Mouse (Mus musculus) CH12.LX (cell line): ENCODE results near the gene Vps37b. TPM values are rescaled to one million over a fixed set of nuclear protein-coding genes. Genes with fewer than 3 reads are reported as not detected.

Experiments used
- DNase-seq: peaks from one replicate; pipeline ENCODE4 v3.0.0-alpha.2; 2013; ENCODE audit errors: extremely low read depth
- H3K27ac ChIP-seq: 2 replicates; pipeline ENCODE4 v1.5.1; 2012; ENCODE audit warnings: low read depth, mild to moderate bottlenecking, control low read depth, moderate library complexity; ENCODE audit not compliant: insufficient read depth
- H3K27me3 ChIP-seq: replicated peaks from 2 replicates; pipeline ENCODE3; 2012; ENCODE audit warnings: inconsistent platforms
- H3K36me3 ChIP-seq, 2 experiments: replicated peaks in 1 of 2; 2 replicates each; pipeline versions ENCODE3 to v1.6.1; 2012; ENCODE audit warnings: inconsistent platforms in 1 of 2, low read length in 1 of 2, mild to moderate bottlenecking in 1 of 2, mixed read lengths in 1 of 2, moderate library complexity in 1 of 2; ENCODE audit not compliant: control insufficient read depth in 1 of 2, insufficient read depth in 1 of 2
- H3K4me1 ChIP-seq, 2 experiments: 2 replicates each; pipeline ENCODE4 v1.6.1; 2012; ENCODE audit warnings: inconsistent platforms in 1 of 2, moderate library complexity in 1 of 2; ENCODE audit not compliant: insufficient read depth in 2 of 2, control insufficient read depth in 1 of 2
- H3K4me2 ChIP-seq: 2 replicates; pipeline ENCODE4 v1.6.1; 2012; ENCODE audit warnings: low read depth, mild to moderate bottlenecking, control low read depth; ENCODE audit not compliant: poor library complexity, insufficient read depth, severe bottlenecking
- H3K4me3 ChIP-seq, 3 experiments: fragments of 150-350 bp in 1 of 3; sonication (generic) in 1 of 3; replicated peaks in 1 of 3; 2 replicates each; pipeline versions ENCODE3 to v1.5.1; 2011 to 2012; ENCODE audit warnings: low read depth in 2 of 3, low read length in 2 of 3, mild to moderate bottlenecking in 2 of 3, moderate library complexity in 2 of 3, control low read depth in 1 of 3, improper control_type of control experiment in 1 of 3, inconsistent platforms in 1 of 3, mixed read lengths in 1 of 3; ENCODE audit not compliant: poor library complexity in 1 of 3
- H3K79me2 ChIP-seq: replicated peaks from 2 replicates; pipeline ENCODE4 v1.6.1; 2012; ENCODE audit warnings: mild to moderate bottlenecking, moderate library complexity; ENCODE audit not compliant: control insufficient read depth, poor library complexity, insufficient read depth, severe bottlenecking; ENCODE audit errors: extremely low read depth
- H3K9ac ChIP-seq: 2 replicates; pipeline ENCODE4 v1.6.1; 2012; ENCODE audit warnings: low read depth, mild to moderate bottlenecking, control low read depth, moderate library complexity; ENCODE audit not compliant: insufficient read depth
- H3K9me3 ChIP-seq: replicated peaks from 2 replicates; pipeline ENCODE3; 2012; ENCODE audit warnings: low read length, inconsistent platforms, mixed read lengths
- BHLHE40 ChIP-seq: IDR thresholded peaks from 2 replicates; pipeline ENCODE4 v1.6.1; 2011; ENCODE audit warnings: mild to moderate bottlenecking, low read depth, low read length, improper control_type of control experiment
- CHD1 ChIP-seq: IDR thresholded peaks from 2 replicates; pipeline ENCODE4 v1.6.1; 2012; ENCODE audit warnings: low read depth, low read length, improper control_type of control experiment, inconsistent platforms
- CTCF ChIP-seq, 2 experiments: IDR thresholded peaks in 1 of 2; conservative IDR thresholded peaks in 1 of 2; 2 replicates each; pipeline ENCODE4 v1.5.1; 2011 to 2012; ENCODE audit warnings: low read depth in 2 of 2, low read length in 2 of 2, improper control_type of control experiment in 1 of 2, inconsistent platforms in 1 of 2, mild to moderate bottlenecking in 1 of 2, moderate library complexity in 1 of 2
- E2F4 ChIP-seq: IDR thresholded peaks from 2 replicates; pipeline ENCODE4 v1.6.1; 2011; ENCODE audit warnings: low read depth, low read length, improper control_type of control experiment; ENCODE audit not compliant: insufficient replicate concordance
- ELF1 ChIP-seq: IDR thresholded peaks from 2 replicates; pipeline ENCODE4 v1.6.1; 2014; ENCODE audit warnings: low read depth, mild to moderate bottlenecking, inconsistent platforms, low read length, improper control_type of control experiment
- ETS1 ChIP-seq: conservative IDR thresholded peaks from 2 replicates; pipeline ENCODE4 v1.6.1; 2012; ENCODE audit warnings: low read depth, mild to moderate bottlenecking, inconsistent platforms, low read length, improper control_type of control experiment, moderate library complexity
- GABPA ChIP-seq: IDR thresholded peaks from 2 replicates; pipeline ENCODE4 v1.6.1; 2012; ENCODE audit warnings: low read depth, low read length, improper control_type of control experiment, inconsistent platforms; ENCODE audit not compliant: insufficient replicate concordance
- HCFC1 ChIP-seq: IDR thresholded peaks from 2 replicates; pipeline ENCODE4 v1.6.1; 2012; ENCODE audit warnings: low read depth, mild to moderate bottlenecking, inconsistent platforms, low read length, improper control_type of control experiment
- IRF4 ChIP-seq: IDR thresholded peaks from 2 replicates; pipeline ENCODE4 v1.6.1; 2014; ENCODE audit warnings: low read depth, mild to moderate bottlenecking, inconsistent platforms, low read length, improper control_type of control experiment
- JUND ChIP-seq: conservative IDR thresholded peaks from 2 replicates; pipeline ENCODE4 v1.6.1; 2011; ENCODE audit warnings: low read depth, low read length, improper control_type of control experiment
- KAT2A ChIP-seq: IDR thresholded peaks from 2 replicates; pipeline ENCODE4 v1.6.1; 2012; ENCODE audit warnings: low read length, improper control_type of control experiment, inconsistent platforms; ENCODE audit not compliant: insufficient replicate concordance
- MAFK ChIP-seq: IDR thresholded peaks from 2 replicates; pipeline ENCODE4 v1.6.1; 2011; ENCODE audit warnings: low read length, improper control_type of control experiment; ENCODE audit not compliant: insufficient replicate concordance
- MAX ChIP-seq: IDR thresholded peaks from 2 replicates; pipeline ENCODE4 v1.6.1; 2011; ENCODE audit warnings: low read length, improper control_type of control experiment
- MAZ ChIP-seq: IDR thresholded peaks from 2 replicates; pipeline ENCODE4 v1.6.1; 2012; ENCODE audit warnings: low read depth, mild to moderate bottlenecking, inconsistent platforms, low read length, improper control_type of control experiment, moderate library complexity
- MEF2A ChIP-seq: IDR thresholded peaks from 2 replicates; pipeline ENCODE4 v1.6.1; 2014; ENCODE audit warnings: low read depth, mild to moderate bottlenecking, inconsistent platforms, low read length, improper control_type of control experiment, borderline replicate concordance
- MYC ChIP-seq: IDR thresholded peaks from 2 replicates; pipeline ENCODE4 v1.6.1; 2011; ENCODE audit warnings: low read depth, mild to moderate bottlenecking, improper control_type of control experiment, low read length
- NELFE ChIP-seq: IDR thresholded peaks from 2 replicates; pipeline ENCODE4 v1.6.1; 2011; ENCODE audit warnings: low read depth, low read length, improper control_type of control experiment
- NRF1 ChIP-seq: IDR thresholded peaks from 2 replicates; pipeline ENCODE4 v1.6.1; 2014; ENCODE audit warnings: low read depth, mild to moderate bottlenecking, inconsistent platforms, low read length, improper control_type of control experiment, moderate library complexity
- PAX5 ChIP-seq: IDR thresholded peaks from 2 replicates; pipeline ENCODE4 v1.6.1; 2012; ENCODE audit warnings: low read length, inconsistent platforms, mixed read lengths
- POLR2A ChIP-seq: IDR thresholded peaks from 2 replicates; pipeline ENCODE4 v1.6.1; 2011; ENCODE audit warnings: low read depth, mild to moderate bottlenecking, improper control_type of control experiment, low read length
- RAD21 ChIP-seq: IDR thresholded peaks from 2 replicates; pipeline ENCODE4 v1.6.1; 2011; ENCODE audit warnings: low read depth, mild to moderate bottlenecking, low read length, improper control_type of control experiment, moderate library complexity
- RCOR1 ChIP-seq: conservative IDR thresholded peaks from 2 replicates; pipeline ENCODE4 v1.6.1; 2012; ENCODE audit warnings: low read depth, mild to moderate bottlenecking, inconsistent platforms, low read length, improper control_type of control experiment
- SIN3A ChIP-seq: IDR thresholded peaks from 2 replicates; pipeline ENCODE4 v1.6.1; 2012; ENCODE audit warnings: low read length, improper control_type of control experiment, inconsistent platforms
- SMC3 ChIP-seq: IDR thresholded peaks from 2 replicates; pipeline ENCODE4 v1.6.1; 2011; ENCODE audit warnings: low read depth, low read length, improper control_type of control experiment
- TBP ChIP-seq: conservative IDR thresholded peaks from 2 replicates; pipeline ENCODE4 v1.6.1; 2011; ENCODE audit warnings: low read depth, low read length, improper control_type of control experiment
- TCF12 ChIP-seq: IDR thresholded peaks from 2 replicates; pipeline ENCODE4 v1.6.1; 2014; ENCODE audit warnings: low read depth, mild to moderate bottlenecking, inconsistent platforms, low read length, improper control_type of control experiment
- UBTF ChIP-seq: IDR thresholded peaks from 2 replicates; pipeline ENCODE4 v1.6.1; 2012; ENCODE audit warnings: low read depth, mild to moderate bottlenecking, inconsistent platforms, low read length, improper control_type of control experiment, moderate library complexity
- USF1 ChIP-seq: IDR thresholded peaks from 2 replicates; pipeline ENCODE4 v1.6.1; 2014; ENCODE audit warnings: low read depth, mild to moderate bottlenecking, inconsistent platforms, low read length, improper control_type of control experiment
- USF2 ChIP-seq: conservative IDR thresholded peaks from 2 replicates; pipeline ENCODE4 v1.6.1; 2011; ENCODE audit warnings: low read depth, low read length, improper control_type of control experiment
- ZC3H11A ChIP-seq: IDR thresholded peaks from 2 replicates; pipeline ENCODE4 v1.6.1; 2012; ENCODE audit warnings: low read depth, mild to moderate bottlenecking, inconsistent platforms, low read length, improper control_type of control experiment
- ZKSCAN1 ChIP-seq: IDR thresholded peaks from 2 replicates; pipeline ENCODE4 v1.6.1; 2012; ENCODE audit warnings: low read depth, inconsistent platforms, low read length, improper control_type of control experiment, borderline replicate concordance
- ZMIZ1 ChIP-seq: IDR thresholded peaks from 2 replicates; pipeline ENCODE4 v1.6.1; 2012; ENCODE audit warnings: low read depth, mild to moderate bottlenecking, inconsistent platforms, low read length, improper control_type of control experiment
- ZNF384 ChIP-seq: IDR thresholded peaks from 2 replicates; pipeline ENCODE4 v1.6.1; 2012; ENCODE audit warnings: low read depth, low read length, improper control_type of control experiment, inconsistent platforms
- dilution Hi-C: fragments of 300-500 bp; cut with MboI; formaldehyde crosslinking; loops from 2 replicates; pipeline ENCODE4 v1.14.3; 2020; ENCODE audit warnings: low sequenced_read_pairs; ENCODE audit not compliant: extremely low pct_unique_long_range_greater_than_20kb, extremely low pct_ligation_motif_present
- in situ Hi-C: fragments of 300-500 bp; cut with MboI; formaldehyde crosslinking; loops from 3 replicates; pipeline ENCODE4 v1.14.3; 2019; ENCODE audit warnings: low sequenced_read_pairs, low pct_ligation_motif_present, low pct_unique_long_range_greater_than_20kb, mixed read lengths
- polyA plus RNA-seq: library from polyadenylated mRNA; unstranded; fragments of >175 nt; gene quantifications from 2 replicates; pipeline ENCODE4 v1.2.1, GENCODE M21; 2012; ENCODE audit warnings: low read depth; ENCODE audit not compliant: insufficient read length
- total RNA-seq, 2 experiments: library from RNA; depleted of rRNA; stranded (reverse); fragments of 300-350 nt in 1 of 2; fragments of >200 nt in 1 of 2; gene quantifications; 2 replicates each; pipeline ENCODE4 v1.2.3; 2012 to 2014

Gene Vps37b
- total and polyA plus RNA-seq, 3 experiments = 8.7 to 23.5 (median 10.2) TPM

DNA sequence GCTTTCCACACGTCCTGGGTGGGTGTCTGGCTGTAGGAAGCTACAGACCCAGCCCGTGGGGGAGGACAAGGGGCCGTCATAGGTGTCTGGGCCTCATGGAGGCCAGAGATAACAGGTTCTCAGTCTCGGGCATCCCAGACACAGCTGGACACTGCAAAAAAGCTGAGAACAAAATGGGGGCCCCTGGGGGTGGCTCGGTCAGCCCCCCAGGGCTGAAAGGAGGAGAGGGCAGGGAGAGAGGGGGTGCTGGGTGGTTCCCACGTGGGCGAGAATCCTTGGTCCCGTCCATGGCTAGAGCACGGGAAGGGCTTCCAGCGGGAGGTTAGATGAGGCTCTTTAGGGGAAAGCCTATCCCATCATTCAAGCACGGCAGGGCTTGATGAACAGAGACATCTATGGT, 49.2 kb downstream of the Vps37b start:
- Histone ChIP-seq H3K4me3 (peak overlapping the region in 1 of 3 experiments; percentile 32), H3K9ac (no peak overlapping the region), H3K27me3 (no peaks in the 10 kb centered on the region), H3K4me1 (peaks cover 54 to 84% of the 10 kb centered on the region in 2 experiments), H3K27ac (no peak overlapping the region), H3K4me2 (no peak overlapping the region), H3K79me2 (peaks cover 93% of the 10 kb centered on the region), H3K36me3 (peaks cover 11 to 56% of the 10 kb centered on the region in 2 experiments), H3K9me3 (no peaks in the 10 kb centered on the region)
- in situ Hi-C loops = no loop called here
- TF ChIP-seq CHD1 = no peak
- TF ChIP-seq ZKSCAN1 = no peak
- no peak for TF ChIP-seq PAX5
- no peak for TF ChIP-seq NRF1
- no peak for TF ChIP-seq SIN3A
- no peak for TF ChIP-seq MAX
- no peak for TF ChIP-seq TCF12
- no peak for TF ChIP-seq MEF2A
- no peak for TF ChIP-seq TBP
- TF ChIP-seq HCFC1 = no peak
- no peak for TF ChIP-seq KAT2A
- TF ChIP-seq JUND = no peak
- TF ChIP-seq RAD21 = no peak
- TF ChIP-seq RCOR1 = no peak
- no peak for TF ChIP-seq USF2
- no peak for TF ChIP-seq MAZ
- DNase-seq = no peak
- dilution Hi-C loops = no loop called here

DNA sequence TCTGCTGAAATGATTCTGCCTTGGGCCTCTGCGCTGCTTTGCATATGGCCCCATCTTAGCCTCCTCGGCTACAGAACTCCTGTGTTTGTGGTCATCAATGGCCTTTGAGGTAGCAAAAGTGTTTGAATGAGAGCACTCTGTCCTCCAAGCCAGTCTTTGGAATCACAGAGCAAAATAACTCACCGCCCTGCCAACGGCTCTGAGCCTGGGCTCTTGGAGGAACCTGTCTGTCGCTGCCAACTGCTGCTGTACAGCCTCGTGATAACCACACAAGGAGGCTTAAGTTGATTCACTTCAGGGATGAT, 50.9 kb downstream of the Vps37b start:
- Histone ChIP-seq H3K27me3 (no peaks in the 10 kb centered on the region), H3K36me3 (peaks cover 11 to 42% of the 10 kb centered on the region in 2 experiments), H3K4me2 (peak overlapping the region; percentile 97), H3K9ac (peak overlapping the region; percentile 49), H3K79me2 (peaks cover 94% of the 10 kb centered on the region), H3K9me3 (no peaks in the 10 kb centered on the region), H3K4me3 (no peak overlapping the region), H3K27ac (peak overlapping the region; percentile 99), H3K4me1 (peaks cover 65 to 97% of the 10 kb centered on the region in 2 experiments)
- peak; percentile 80 for DNase-seq
- in situ Hi-C loops = no loop called here
- dilution Hi-C loops = no loop called here
- TF ChIP-seq IRF4 (peak; percentile 69), ETS1 (peak; percentile 54), PAX5 (no peak), MAFK (peak; percentile 52; the same call in 1 of the 2 replicates), CTCF (conservative IDR thresholded peaks at IDR 0.05 in 1 of 2, IDR thresholded peaks at IDR 0.05 in 1 of 2; ENCODE audit: low read depth in 2 of 2, low read length in 2 of 2) (no peak), ZC3H11A (no peak), TCF12 (peak; percentile 90), NELFE (no peak), KAT2A (no peak), ZNF384 (no peak), USF1 (no peak), BHLHE40 (peak; percentile 75), MEF2A (peak; percentile 81), UBTF (no peak), ZMIZ1 (no peak), CHD1 (0 out of 2 replicates have a peak, but pooled peaks have one; percentile 51), GABPA (no peak), POLR2A (no peak; the same call in 1 of the 2 replicates), MYC (no peak), E2F4 (no peak), SMC3 (no peak), ELF1 (peak; percentile 86; the same call in 1 of the 2 replicates), TBP (no peak), MAX (no peak), HCFC1 (no peak; the same call in 1 of the 2 replicates), MAZ (no peak; the same call in 1 of the 2 replicates), RAD21 (no peak)
